Mouse (Mus musculus) bone marrow macrophage, adult 2 months (primary cell): Measurements from ENCODE around the gene Cbfa2t2. TPM values are rescaled to one million over a fixed set of nuclear protein-coding genes. Genes with fewer than 3 reads are reported as not detected.

Source experiments
- H3K27ac ChIP-seq: 2 replicates; pipeline ENCODE4 v1.5.1; 2012; ENCODE audit warnings: low read depth, low read length; ENCODE audit not compliant: insufficient read depth
- H3K4me1 ChIP-seq: 2 replicates; pipeline ENCODE4 v1.6.1; 2012; ENCODE audit warnings: low read length; ENCODE audit not compliant: control insufficient read depth, insufficient read depth
- H3K4me3 ChIP-seq: 2 replicates; pipeline ENCODE4 v1.5.1; 2012; ENCODE audit warnings: mild to moderate bottlenecking, low read length, moderate library complexity; ENCODE audit not compliant: insufficient read depth
- CTCF ChIP-seq: IDR thresholded peaks from 2 replicates; pipeline ENCODE4 v1.5.1; 2012; ENCODE audit warnings: low read depth, mild to moderate bottlenecking, low read length, moderate library complexity
- POLR2A ChIP-seq: IDR thresholded peaks from 2 replicates; pipeline ENCODE4 v1.6.1; 2012; ENCODE audit warnings: mild to moderate bottlenecking, low read depth, low read length, borderline replicate concordance
- polyA plus RNA-seq: library from polyadenylated mRNA; stranded (reverse); fragments of >200 nt; gene quantifications from 2 replicates; pipeline ENCODE4 v1.2.4, GENCODE M21; 2012; ENCODE audit not compliant: missing spikeins, insufficient read depth, insufficient read length

Gene Cbfa2t2
- polyA plus RNA-seq, 1 experiment = 16.5 TPM

DNA sequence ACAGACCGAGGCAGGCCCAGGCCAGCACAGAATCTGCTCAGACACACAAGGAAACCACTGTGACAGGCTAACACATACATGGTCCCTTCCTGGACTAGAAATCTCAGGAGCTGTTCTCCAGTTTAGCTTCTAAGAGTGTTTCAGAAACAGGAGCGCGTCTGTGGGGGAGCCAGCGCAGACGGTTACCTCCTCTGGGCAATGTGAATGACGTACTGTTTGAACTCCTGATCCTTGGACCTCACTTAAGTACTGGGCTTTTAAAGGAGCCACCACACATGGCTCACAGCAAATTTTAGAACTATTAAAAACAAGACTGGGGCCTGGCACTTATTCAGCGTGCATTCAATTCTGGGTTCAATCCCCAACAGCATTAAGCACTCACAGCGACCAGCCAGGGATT, 130.4 kb downstream of the Cbfa2t2 start:
- no peak overlapping the region for H3K27ac ChIP-seq
- TF ChIP-seq POLR2A = no peak
- no peak for TF ChIP-seq CTCF
- H3K4me1 ChIP-seq = peaks cover 19% of the 10 kb centered on the region
- H3K4me3 ChIP-seq = no peak overlapping the region

DNA sequence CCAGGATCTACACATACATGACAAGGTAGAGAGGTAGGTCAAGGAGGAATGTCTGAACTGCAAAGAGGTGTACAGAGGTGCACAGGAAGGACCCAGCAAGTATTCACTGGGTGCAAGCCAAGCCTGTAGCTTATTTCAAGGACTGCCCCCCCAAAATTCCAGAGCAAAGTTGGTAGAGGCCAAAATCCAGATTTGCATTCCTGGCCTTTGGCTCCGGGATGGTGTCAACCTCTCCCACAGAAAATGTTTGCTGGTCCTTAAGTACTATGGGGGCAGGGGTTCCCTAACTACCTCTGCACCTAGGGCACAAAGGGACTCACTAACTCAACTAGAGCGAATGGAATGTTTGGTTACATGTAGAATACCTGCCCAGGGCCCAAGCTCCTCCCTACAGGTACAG, 131.5 kb downstream of the Cbfa2t2 start:
- H3K4me1 ChIP-seq = peaks cover 24% of the 10 kb centered on the region
- H3K27ac ChIP-seq = peak overlapping the region; percentile 86
- H3K4me3 ChIP-seq = peak overlapping the region; percentile 74
- TF ChIP-seq POLR2A (no peak), CTCF (no peak)

DNA sequence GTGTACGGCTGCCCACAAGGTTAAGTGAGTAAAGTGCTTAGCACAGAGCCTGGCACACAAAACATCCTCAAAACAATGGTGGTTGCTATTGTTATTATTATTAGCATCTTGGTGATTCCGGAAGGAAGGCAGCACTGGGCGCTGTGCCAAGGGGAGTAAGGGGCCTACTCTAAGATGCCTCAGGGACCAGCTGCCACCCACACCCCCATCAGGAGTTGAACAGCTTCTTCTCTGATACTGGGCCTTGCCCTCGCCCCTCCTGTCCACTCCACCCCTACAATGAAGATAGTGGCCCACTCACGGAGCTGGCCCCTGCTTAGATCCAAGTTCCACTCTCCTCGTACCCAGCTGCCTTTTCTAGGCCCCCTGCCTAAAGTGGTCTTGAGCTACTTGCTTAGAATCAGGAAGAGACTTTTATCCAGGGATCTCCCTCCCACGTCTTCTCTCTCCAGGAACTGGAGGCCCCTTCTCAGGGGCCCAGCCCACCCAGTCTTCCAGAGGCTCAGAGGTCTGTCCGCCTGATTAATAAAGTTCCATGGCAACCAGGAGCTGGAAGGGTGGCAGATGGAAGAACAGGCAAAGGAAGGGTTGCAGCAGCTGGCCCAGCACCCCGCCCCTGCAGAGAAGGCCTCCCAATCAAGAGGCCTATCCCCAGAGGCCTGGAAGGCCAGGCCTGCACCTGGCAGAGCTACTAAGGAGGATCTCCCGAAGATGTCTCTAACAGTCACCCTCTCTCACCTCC, 132.2 kb downstream of the Cbfa2t2 start:
- peak overlapping the region; percentile 74 for H3K4me3 ChIP-seq
- peaks cover 24% of the 10 kb centered on the region for H3K4me1 ChIP-seq
- no peak for TF ChIP-seq CTCF
- TF ChIP-seq POLR2A = no peak
- peak overlapping the region; percentile 86 for H3K27ac ChIP-seq

DNA sequence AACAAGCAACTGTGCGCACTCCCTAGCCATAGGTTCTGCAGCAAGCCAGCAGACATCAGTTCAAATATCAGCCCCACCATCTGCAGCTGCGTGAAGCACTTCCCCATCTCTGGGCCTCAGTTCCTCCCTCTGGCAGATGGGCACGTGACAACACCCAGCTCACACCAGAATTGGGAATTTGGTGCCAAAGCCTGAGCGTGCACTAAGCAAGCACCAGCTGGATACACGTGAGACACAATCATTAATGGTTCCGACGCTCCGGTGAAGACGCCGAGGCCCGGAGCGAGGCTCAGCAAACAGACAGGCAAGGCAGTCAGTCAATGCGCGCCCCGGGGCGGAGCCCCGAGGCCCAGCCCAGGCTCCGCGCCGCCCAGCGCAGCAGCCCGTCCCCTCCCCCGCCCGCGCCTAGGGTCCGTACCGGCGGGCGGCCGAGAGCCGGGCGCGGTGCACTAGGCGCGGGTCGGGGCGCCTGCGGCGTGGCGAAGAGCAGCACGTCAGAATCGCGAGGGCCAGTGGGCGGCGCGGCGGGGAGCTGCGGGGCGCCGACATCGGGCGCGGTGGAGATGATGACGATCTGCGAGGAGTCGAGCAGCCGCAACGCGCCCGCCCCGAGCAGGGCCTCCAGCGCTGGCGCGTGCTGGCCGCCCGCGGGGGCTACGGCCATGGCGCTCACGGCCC, 132.9 kb downstream of the Cbfa2t2 start:
- TF ChIP-seq CTCF = no peak
- no peak for TF ChIP-seq POLR2A
- H3K4me3 ChIP-seq = peak overlapping the region; percentile 74
- peaks cover 27% of the 10 kb centered on the region for H3K4me1 ChIP-seq
- peak overlapping the region; percentile 86 for H3K27ac ChIP-seq

DNA sequence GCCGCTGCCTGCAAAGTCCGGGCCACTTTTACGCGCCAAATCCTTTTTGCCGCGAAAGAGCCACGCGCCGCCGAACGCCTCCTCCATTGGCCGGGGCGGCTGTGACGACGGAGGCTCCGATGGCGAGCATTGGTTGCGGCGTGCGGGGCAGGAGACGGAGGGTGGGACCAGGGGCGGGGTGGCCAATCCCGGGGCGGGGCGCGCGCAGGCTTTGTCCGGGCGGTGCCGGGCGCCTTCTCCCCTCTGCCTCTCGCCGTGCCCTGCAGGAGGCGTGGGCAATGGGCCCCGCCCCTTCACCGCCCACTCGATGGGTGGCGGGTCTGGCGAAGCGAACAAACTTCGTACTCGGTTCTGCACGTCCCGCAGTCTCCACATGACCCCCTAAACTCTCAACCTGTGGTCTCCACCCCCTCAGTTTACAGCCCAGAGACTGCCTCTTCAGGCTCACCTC, 133.6 kb downstream of the Cbfa2t2 start, which contains the start of gene E2f1:
TSS of gene E2f1 (minus strand) at position 57 of the 451 bp plus-strand sequence.
- peak within 1 kb of the TSS; percentile 74 for H3K4me3 ChIP-seq
- peaks cover 32% of the 10 kb centered on the region for H3K4me1 ChIP-seq
- peak within 1 kb of the TSS; percentile 86 for H3K27ac ChIP-seq

DNA sequence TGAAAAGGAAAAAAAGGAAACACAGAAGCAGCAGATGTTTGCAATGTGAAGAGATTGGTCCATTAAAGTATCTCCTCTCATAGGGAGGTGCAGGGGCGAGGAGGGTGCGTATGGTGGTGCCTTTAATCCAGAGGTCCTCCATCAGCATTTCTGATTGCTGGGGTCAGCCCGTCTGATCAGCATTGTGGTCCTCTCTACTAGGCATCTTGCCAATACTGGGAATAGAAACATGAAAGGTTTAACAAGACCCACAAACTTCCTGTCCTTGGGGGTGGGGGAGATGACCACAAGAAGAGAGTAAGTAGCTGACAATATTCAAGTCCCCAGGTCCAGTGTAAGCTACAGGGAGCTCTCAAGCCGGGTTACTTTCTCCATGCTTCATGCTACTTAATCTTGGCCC, 134.4 kb downstream of the Cbfa2t2 start:
- Histone ChIP-seq H3K27ac (peak overlapping the region; percentile 75), H3K4me1 (peaks cover 32% of the 10 kb centered on the region), H3K4me3 (peak overlapping the region; percentile 66)
- TF ChIP-seq CTCF (no peak), POLR2A (no peak)

More for the DNA sequence above, 133.6 kb downstream of the Cbfa2t2 start, which contains the start of gene E2f1:
- TF ChIP-seq POLR2A (no peak), CTCF (no peak)

DNA sequence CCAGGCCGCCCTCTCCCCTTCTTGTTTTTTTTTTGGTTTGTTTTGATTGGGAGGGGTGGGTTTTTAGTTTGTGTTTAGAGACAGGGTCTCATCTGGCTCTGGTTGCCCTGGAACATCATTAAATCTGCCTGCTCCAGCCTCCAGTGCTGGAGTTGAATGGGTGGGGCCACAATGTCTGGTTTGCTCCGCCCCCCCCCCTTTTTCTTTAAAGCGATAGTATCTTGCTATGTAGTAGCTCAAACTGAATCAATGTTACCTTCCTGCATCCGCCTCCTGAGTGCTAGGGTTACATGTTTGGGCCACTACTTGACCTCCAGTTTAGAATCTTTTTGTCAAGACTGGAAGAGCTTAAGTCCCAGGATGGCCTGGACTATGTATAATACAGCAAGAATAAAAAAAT, 135.0 kb downstream of the Cbfa2t2 start:
- TF ChIP-seq POLR2A = no peak
- no peak for TF ChIP-seq CTCF
- H3K4me1 ChIP-seq = peaks cover 29% of the 10 kb centered on the region
- H3K4me3 ChIP-seq = 0 out of 2 replicates have a peak overlapping the region, but pooled peaks have one; percentile 7
- H3K27ac ChIP-seq = peak overlapping the region; percentile 75

DNA sequence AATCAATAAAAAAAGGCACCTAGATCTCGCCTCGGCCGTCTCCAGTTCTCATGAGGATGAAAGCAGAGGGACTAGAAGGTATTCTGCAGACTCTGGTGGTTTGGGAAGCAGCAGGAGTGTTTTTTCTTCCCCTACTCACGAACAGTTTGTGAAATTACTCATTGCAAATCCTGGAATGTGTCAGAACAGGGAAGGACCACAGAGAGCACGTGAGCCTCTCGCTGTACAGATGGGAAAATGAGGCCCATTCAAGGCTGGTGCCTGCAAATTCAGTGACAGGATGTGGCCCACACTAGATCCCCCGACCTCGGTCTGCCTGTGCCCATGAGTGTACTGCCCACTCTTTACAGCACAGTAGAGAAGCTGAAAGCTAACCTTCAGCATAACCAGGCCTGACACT, 135.7 kb downstream of the Cbfa2t2 start:
- no peak overlapping the region for H3K4me3 ChIP-seq
- TF ChIP-seq POLR2A (no peak), CTCF (no peak)
- peaks cover 29% of the 10 kb centered on the region for H3K4me1 ChIP-seq
- no peak overlapping the region for H3K27ac ChIP-seq

DNA sequence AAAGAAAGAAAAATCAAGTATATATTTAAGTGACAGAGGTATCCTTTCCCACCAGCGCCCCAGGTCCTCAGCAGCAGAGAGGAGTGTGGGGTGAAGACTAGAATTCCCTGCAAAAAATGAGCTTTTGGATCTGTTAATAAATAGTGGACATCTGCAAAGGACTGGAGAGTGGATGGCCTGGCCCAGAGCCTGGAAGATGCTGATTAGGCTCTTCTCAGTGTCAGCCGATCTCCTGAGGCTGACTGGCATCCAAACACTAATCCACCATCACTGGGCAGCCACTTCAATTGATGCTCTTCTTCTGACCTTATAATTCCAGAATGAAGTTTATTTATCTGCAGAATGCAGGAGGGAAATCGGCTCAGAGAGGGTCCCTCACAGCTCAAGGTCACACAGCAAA, 136.7 kb downstream of the Cbfa2t2 start:
- Histone ChIP-seq H3K27ac (no peak overlapping the region), H3K4me3 (no peak overlapping the region), H3K4me1 (peaks cover 23% of the 10 kb centered on the region)
- TF ChIP-seq POLR2A = no peak
- no peak for TF ChIP-seq CTCF

DNA sequence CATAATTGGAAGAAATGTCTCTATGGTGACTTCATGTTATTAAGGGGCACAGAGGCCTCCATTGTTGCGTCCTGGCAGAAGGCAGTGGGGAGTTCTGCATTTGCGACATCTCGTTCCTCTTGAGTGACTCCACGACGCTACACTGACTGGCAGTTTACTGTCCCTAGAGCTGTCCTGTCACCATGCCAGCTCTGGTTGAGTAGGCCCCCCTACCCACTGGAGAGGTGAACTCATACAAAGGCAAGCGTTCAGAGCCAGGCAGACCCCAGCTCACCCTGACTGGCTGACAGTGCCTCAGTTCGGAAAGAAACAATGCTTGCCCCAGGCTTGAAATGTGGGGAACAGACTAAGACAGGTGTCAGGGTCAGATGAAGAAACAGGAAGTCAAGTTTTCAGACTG, 138.0 kb downstream of the Cbfa2t2 start:
- Histone ChIP-seq H3K4me3 (no peak overlapping the region), H3K27ac (peak overlapping the region; percentile 45), H3K4me1 (peaks cover 23% of the 10 kb centered on the region)
- no peak for TF ChIP-seq CTCF
- no peak for TF ChIP-seq POLR2A
